Mouse (Mus musculus) bone marrow macrophage, adult 2 months (primary cell): Measurements from ENCODE around the gene Nacc1.

Experiments
- CTCF ChIP-seq: IDR thresholded peaks from 2 replicates; pipeline ENCODE4 v1.5.1; 2012; ENCODE audit warnings: low read depth, mild to moderate bottlenecking, low read length, moderate library complexity
- POLR2A ChIP-seq: IDR thresholded peaks from 2 replicates; pipeline ENCODE4 v1.6.1; 2012; ENCODE audit warnings: mild to moderate bottlenecking, low read depth, low read length, borderline replicate concordance

DNA sequence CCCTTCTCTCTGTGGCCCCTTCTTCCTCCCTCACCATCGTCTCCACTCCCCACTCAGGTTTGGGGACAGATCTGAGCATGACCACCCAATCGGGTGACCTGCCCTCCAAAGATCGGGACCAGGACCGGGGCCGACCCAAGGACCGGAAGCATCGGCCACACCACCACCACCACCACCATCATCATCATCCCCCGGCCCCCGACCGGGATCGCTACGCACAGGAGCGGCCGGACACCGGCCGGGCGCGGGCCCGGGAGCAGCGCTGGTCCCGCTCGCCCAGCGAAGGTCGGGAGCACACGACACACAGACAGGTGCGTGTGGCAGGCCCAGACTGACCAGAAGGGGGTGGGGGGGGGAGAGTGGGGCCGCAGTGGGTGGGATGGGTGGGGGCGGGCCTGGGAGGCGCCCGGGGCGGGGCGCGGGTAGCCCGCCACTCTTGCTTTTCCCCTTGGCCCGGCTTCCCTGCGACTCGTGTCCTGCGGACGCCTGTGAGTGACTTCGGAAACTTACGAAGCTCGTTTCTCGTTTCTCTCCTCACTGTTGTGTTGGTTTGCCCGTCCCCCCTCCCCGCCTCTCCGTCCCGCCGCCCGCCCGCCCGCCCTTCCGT, 49.0 kb downstream of the Nacc1 start:
- TF ChIP-seq CTCF: no peak
- TF ChIP-seq POLR2A: no peak
